Mouse (Mus musculus) intestine, postnatal 0 days (tissue): ENCODE data around the gene Gm10337. TPM values are rescaled to one million over a fixed set of nuclear protein-coding genes. Genes with fewer than 3 reads are reported as not detected.

Source experiments
- ATAC-seq: fragments of 200-750 bp; cut with Nextera tagmentation; 2 replicates; pipeline ENCODE4 v1.8.0; 2017; ENCODE audit warnings: mild to moderate bottlenecking, moderate TSS enrichment, moderate library complexity
- H3K27ac ChIP-seq: fragments of 300-500 bp; sonication (generic); 2 replicates; pipeline ENCODE4 v1.5.1; 2014; ENCODE audit warnings: mild to moderate bottlenecking, low read depth, low read length, moderate library complexity
- H3K27me3 ChIP-seq: fragments of 300-500 bp; sonication (generic); replicated peaks from 2 replicates; pipeline ENCODE4 v1.6.1; 2014; ENCODE audit warnings: low read length, mixed read lengths; ENCODE audit not compliant: control insufficient read depth, insufficient read depth
- H3K36me3 ChIP-seq: fragments of 300-500 bp; sonication (generic); 2 replicates; pipeline ENCODE4 v1.6.1; 2014; ENCODE audit warnings: mild to moderate bottlenecking, moderate library complexity; ENCODE audit not compliant: control insufficient read depth, insufficient read depth
- H3K4me1 ChIP-seq: fragments of 300-500 bp; sonication (generic); replicated peaks from 2 replicates; pipeline ENCODE4 v1.6.1; 2014; ENCODE audit warnings: antibody characterized with exemption, low read length, mixed read lengths; ENCODE audit not compliant: control insufficient read depth, insufficient read depth
- H3K4me2 ChIP-seq: fragments of 300-500 bp; sonication (generic); replicated peaks from 2 replicates; pipeline ENCODE4 v1.6.1; 2014; ENCODE audit warnings: low read depth, mild to moderate bottlenecking, moderate library complexity
- H3K4me3 ChIP-seq: fragments of 300-500 bp; sonication (generic); 2 replicates; pipeline ENCODE4 v1.5.1; 2014; ENCODE audit warnings: low read depth, low read length
- H3K9ac ChIP-seq: fragments of 300-500 bp; sonication (generic); 2 replicates; pipeline ENCODE4 v1.6.1; 2014; ENCODE audit warnings: mild to moderate bottlenecking, low read depth, low read length
- H3K9me3 ChIP-seq: fragments of 300-500 bp; sonication (generic); 2 replicates; pipeline ENCODE4 v1.6.1; 2016; ENCODE audit warnings: mixed run types; ENCODE audit not compliant: control insufficient read depth
- CTCF ChIP-seq: sonication (generic); IDR thresholded peaks from 2 replicates; pipeline ENCODE4 v1.5.1; 2016; ENCODE audit warnings: low read depth, mild to moderate bottlenecking, control low read depth, antibody characterized with exemption, moderate library complexity
- WGBS: fragments of 180-500 bp; shearing (Covaris S2); extraction: QIAGEN DNeasy Blood & Tissue Kit; methylation state at CpG from one replicate; pipeline ENCODE4 v1.1.7; 2014; 5-methylcytosine and 5-hydroxymethylcytosine counted together
- polyA plus RNA-seq: library from polyadenylated mRNA; unstranded; fragments of >200 nt; fragmentation: Nextera tagmentation; extraction: Ambion mirVana; gene quantifications from 2 replicates; pipeline ENCODE4 v1.2.1, GENCODE M21; 2015

Gm10337 gene
- polyA plus RNA-seq, 1 experiment from 2014 or later = not detected

GRCm38 (mm10) chr15:102528396-102528795 lies 24.9 kb downstream of the Gm10337 start:
- H3K27ac ChIP-seq = no peak overlapping the region
- H3K4me2 ChIP-seq = no peak overlapping the region
- TF ChIP-seq CTCF = no peak
- no peak overlapping the region for H3K9ac ChIP-seq
- whole genome bisulfite sequencing = 100% methylated on average over 1 of the region's 1 CpGs
- ATAC-seq = no peak
- no peaks in the 10 kb centered on the region for H3K4me1 ChIP-seq
- no peaks in the 10 kb centered on the region for H3K27me3 ChIP-seq
- no peaks in the 10 kb centered on the region for H3K9me3 ChIP-seq
- peaks cover 62% of the 10 kb centered on the region for H3K36me3 ChIP-seq
- H3K4me3 ChIP-seq = no peak overlapping the region

GRCm38 (mm10) chr15:102530566-102530965 lies 27.0 kb downstream of the Gm10337 start:
- no peak for ATAC-seq
- H3K36me3 ChIP-seq = peaks cover 59% of the 10 kb centered on the region
- no peaks in the 10 kb centered on the region for H3K9me3 ChIP-seq
- no peak overlapping the region for H3K9ac ChIP-seq
- no peaks in the 10 kb centered on the region for H3K4me1 ChIP-seq
- H3K27ac ChIP-seq = no peak overlapping the region
- no peak for TF ChIP-seq CTCF
- H3K4me2 ChIP-seq = no peak overlapping the region
- no peak overlapping the region for H3K4me3 ChIP-seq
- 66% methylated on average over 4 of the region's 4 CpGs for WGBS
- H3K27me3 ChIP-seq = no peaks in the 10 kb centered on the region

- 85% methylated on average over 4 of the region's 4 CpGs for WGBS
- H3K36me3 ChIP-seq = peaks cover 63% of the 10 kb centered on the region
Measured at GRCm38 (mm10) chr15:102531586-102531985, 28.1 kb downstream of the Gm10337 start.

GRCm38 (mm10) chr15:102532106-102532900 lies 28.8 kb downstream of the Gm10337 start:
- no peak for TF ChIP-seq CTCF
- H3K4me1 ChIP-seq = no peaks in the 10 kb centered on the region
- peaks cover 67% of the 10 kb centered on the region for H3K36me3 ChIP-seq
- no peak overlapping the region for H3K27ac ChIP-seq
- no peaks in the 10 kb centered on the region for H3K27me3 ChIP-seq
- H3K4me2 ChIP-seq = no peak overlapping the region
- no peak for ATAC-seq
- WGBS = 94% methylated on average over 3 of the region's 3 CpGs
- no peak overlapping the region for H3K4me3 ChIP-seq
- H3K9me3 ChIP-seq = no peaks in the 10 kb centered on the region
- no peak overlapping the region for H3K9ac ChIP-seq

More at GRCm38 (mm10) chr15:102531586-102531985, 28.1 kb downstream of the Gm10337 start:
- no peak for ATAC-seq
- Histone ChIP-seq H3K9me3 (no peaks in the 10 kb centered on the region), H3K27ac (no peak overlapping the region), H3K4me1 (no peaks in the 10 kb centered on the region), H3K4me2 (no peak overlapping the region), H3K9ac (no peak overlapping the region), H3K27me3 (no peaks in the 10 kb centered on the region), H3K4me3 (no peak overlapping the region)
- TF ChIP-seq CTCF = no peak

GRCm38 (mm10) chr15:102533926-102534325 lies 30.4 kb downstream of the Gm10337 start:
- no peak overlapping the region for H3K4me2 ChIP-seq
- TF ChIP-seq CTCF = no peak
- no peak overlapping the region for H3K9ac ChIP-seq
- H3K27me3 ChIP-seq = no peaks in the 10 kb centered on the region
- ATAC-seq = no peak
- H3K9me3 ChIP-seq = no peaks in the 10 kb centered on the region
- H3K27ac ChIP-seq = no peak overlapping the region
- WGBS = 93% methylated on average over 7 of the region's 7 CpGs
- no peaks in the 10 kb centered on the region for H3K4me1 ChIP-seq
- H3K36me3 ChIP-seq = peaks cover 52% of the 10 kb centered on the region
- H3K4me3 ChIP-seq = no peak overlapping the region

GRCm38 (mm10) chr15:102544801-102545200 lies 41.3 kb downstream of the Gm10337 start:
- Histone ChIP-seq H3K36me3 (peaks cover 65% of the 10 kb centered on the region), H3K9ac (no peak overlapping the region), H3K4me1 (no peaks in the 10 kb centered on the region), H3K9me3 (no peaks in the 10 kb centered on the region), H3K4me3 (no peak overlapping the region), H3K27me3 (no peaks in the 10 kb centered on the region), H3K4me2 (no peak overlapping the region), H3K27ac (no peak overlapping the region)
- ATAC-seq = no peak
- TF ChIP-seq CTCF = no peak
- WGBS = 92% methylated on average over 4 of the region's 4 CpGs
